Mouse (Mus musculus): Measurements from ENCODE around the gene Ankrd13b.

DNA sequence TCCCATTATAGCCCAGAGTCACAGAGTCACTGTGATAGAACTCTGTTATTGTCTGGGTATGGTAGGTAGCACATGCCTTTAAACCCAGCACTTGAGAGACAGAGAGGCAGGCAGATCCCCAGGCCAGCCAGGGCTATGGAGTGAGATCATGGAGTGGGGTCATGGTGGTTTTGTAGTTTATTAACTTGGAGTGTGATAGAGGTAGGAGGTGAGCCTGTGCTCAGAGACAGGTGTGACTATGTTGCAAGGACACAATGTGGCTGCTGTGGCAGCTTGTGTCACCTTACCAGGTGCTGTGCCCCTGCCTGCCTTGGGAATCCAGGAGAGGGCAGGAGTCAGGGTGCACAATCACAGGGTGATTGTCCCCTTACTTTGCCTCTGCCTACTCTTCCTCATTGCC is 6.0 kb upstream of the Ankrd13b start:
- TF ChIP-seq NANOG (IDR thresholded peaks at IDR 0.05; ENCODE audit: borderline replicate concordance, low read length), result no peak
- no peak for TF ChIP-seq CTCF (conservative IDR thresholded peaks at IDR 0.05; ENCODE audit: low read length)
